Mouse (Mus musculus): ENCODE results near the gene Por. TPM values are rescaled to one million over a fixed set of nuclear protein-coding genes. Genes with fewer than 3 reads are reported as not detected.

Por gene
- polyA plus RNA-seq, 1 experiment from 2014 or later = 117 TPM

GRCm38 (mm10) chr5:135710599-135711214, 40.9 kb downstream of the Por start:
- DNase-seq (ENCODE audit: low spot score) = no peak
- H3K9ac ChIP-seq (ENCODE audit: low read length) = no peak overlapping the region
- H3K36me3 ChIP-seq (ENCODE audit: control insufficient read depth, insufficient read depth, low read length) = peaks cover 2% of the 10 kb centered on the region; the same call in 1 of the 2 replicates
- H3K4me3 ChIP-seq (ENCODE audit: low read depth, low read length) = no peak overlapping the region
- no peaks in the 10 kb centered on the region for H3K9me3 ChIP-seq (ENCODE audit: control insufficient read depth, low read length)
- WGBS = 92% methylated on average over 7 of the region's 7 CpGs
- no peak for ATAC-seq (replicated peaks; ENCODE audit: low FRiP score)
- H3K27ac ChIP-seq (ENCODE audit: low read depth, low read length) = no peak overlapping the region
- H3K4me1 ChIP-seq (replicated peaks; ENCODE audit: control insufficient read depth, insufficient read depth, low read length) = no peaks in the 10 kb centered on the region
- H3K4me2 ChIP-seq (ENCODE audit: low read depth, low read length, severe bottlenecking) = no peak overlapping the region
- no peaks in the 10 kb centered on the region for H3K27me3 ChIP-seq (ENCODE audit: control insufficient read depth, insufficient read depth, low read length)

- no peaks in the 10 kb centered on the region for H3K4me1 ChIP-seq (replicated peaks; ENCODE audit: control insufficient read depth, insufficient read depth, low read length)
- WGBS = 91% methylated on average over 13 of the region's 13 CpGs
- H3K4me2 ChIP-seq (ENCODE audit: low read depth, low read length, severe bottlenecking) = no peak overlapping the region
- H3K36me3 ChIP-seq (ENCODE audit: control insufficient read depth, insufficient read depth, low read length) = peaks cover 2% of the 10 kb centered on the region; the same call in 1 of the 2 replicates
- ATAC-seq (replicated peaks; ENCODE audit: low FRiP score) (no peak), DNase-seq (ENCODE audit: low spot score) (no peak)
- no peak overlapping the region for H3K9ac ChIP-seq (ENCODE audit: low read length)
- no peak overlapping the region for H3K27ac ChIP-seq (ENCODE audit: low read depth, low read length)
- no peaks in the 10 kb centered on the region for H3K27me3 ChIP-seq (ENCODE audit: control insufficient read depth, insufficient read depth, low read length)
- H3K4me3 ChIP-seq (ENCODE audit: low read depth, low read length) = no peak overlapping the region
- no peaks in the 10 kb centered on the region for H3K9me3 ChIP-seq (ENCODE audit: control insufficient read depth, low read length)
These were observed 41.9 kb downstream of the Por start for GRCm38 (mm10) chr5:135711582-135712355.

- Histone ChIP-seq H3K9me3 (ENCODE audit: control insufficient read depth, low read length) (no peaks in the 10 kb centered on the region), H3K4me3 (ENCODE audit: low read depth, low read length) (no peak overlapping the region), H3K27ac (ENCODE audit: low read depth, low read length) (no peak overlapping the region), H3K36me3 (ENCODE audit: control insufficient read depth, insufficient read depth, low read length) (no peaks in the 10 kb centered on the region; the same call in 1 of the 2 replicates), H3K9ac (ENCODE audit: low read length) (no peak overlapping the region), H3K4me1 (replicated peaks; ENCODE audit: control insufficient read depth, insufficient read depth, low read length) (no peaks in the 10 kb centered on the region), H3K27me3 (ENCODE audit: control insufficient read depth, insufficient read depth, low read length) (no peaks in the 10 kb centered on the region), H3K4me2 (ENCODE audit: low read depth, low read length, severe bottlenecking) (no peak overlapping the region)
- WGBS = 83% methylated on average over 4 of the region's 4 CpGs
- DNase-seq (ENCODE audit: low spot score) (no peak), ATAC-seq (replicated peaks; ENCODE audit: low FRiP score) (no peak)
These were observed 43.0 kb downstream of the Por start for GRCm38 (mm10) chr5:135712803-135713202.

- H3K4me1 ChIP-seq (replicated peaks; ENCODE audit: control insufficient read depth, insufficient read depth, low read length) = no peaks in the 10 kb centered on the region
- H3K4me3 ChIP-seq (ENCODE audit: low read depth, low read length) = no peak overlapping the region
- H3K9me3 ChIP-seq (ENCODE audit: control insufficient read depth, low read length) = no peaks in the 10 kb centered on the region
- H3K4me2 ChIP-seq (ENCODE audit: low read depth, low read length, severe bottlenecking) = no peak overlapping the region
- H3K27me3 ChIP-seq (ENCODE audit: control insufficient read depth, insufficient read depth, low read length) = no peaks in the 10 kb centered on the region
- DNase-seq (ENCODE audit: low spot score) = no peak
- WGBS = 85% methylated on average over 16 of the region's 16 CpGs
- no peak overlapping the region for H3K9ac ChIP-seq (ENCODE audit: low read length)
- no peaks in the 10 kb centered on the region; the same call in 1 of the 2 replicates for H3K36me3 ChIP-seq (ENCODE audit: control insufficient read depth, insufficient read depth, low read length)
- H3K27ac ChIP-seq (ENCODE audit: low read depth, low read length) = no peak overlapping the region
- no peak for ATAC-seq (replicated peaks; ENCODE audit: low FRiP score)
These were observed 43.8 kb downstream of the Por start for GRCm38 (mm10) chr5:135713441-135714218.

GRCm38 (mm10) chr5:135715624-135716023, 45.8 kb downstream of the Por start:
- 55% methylated on average over 10 of the region's 10 CpGs for WGBS
- H3K9ac ChIP-seq (ENCODE audit: low read length) = no peak overlapping the region
- no peaks in the 10 kb centered on the region; the same call in 1 of the 2 replicates for H3K36me3 ChIP-seq (ENCODE audit: control insufficient read depth, insufficient read depth, low read length)
- H3K27ac ChIP-seq (ENCODE audit: low read depth, low read length) = no peak overlapping the region
- H3K27me3 ChIP-seq (ENCODE audit: control insufficient read depth, insufficient read depth, low read length) = no peaks in the 10 kb centered on the region
- no peaks in the 10 kb centered on the region for H3K4me1 ChIP-seq (replicated peaks; ENCODE audit: control insufficient read depth, insufficient read depth, low read length)
- H3K4me2 ChIP-seq (ENCODE audit: low read depth, low read length, severe bottlenecking) = no peak overlapping the region
- ATAC-seq (replicated peaks; ENCODE audit: low FRiP score) (no peak), DNase-seq (ENCODE audit: low spot score) (no peak)
- H3K4me3 ChIP-seq (ENCODE audit: low read depth, low read length) = no peak overlapping the region
- no peaks in the 10 kb centered on the region for H3K9me3 ChIP-seq (ENCODE audit: control insufficient read depth, low read length)

- H3K36me3 ChIP-seq (ENCODE audit: control insufficient read depth, insufficient read depth, low read length) = no peaks in the 10 kb centered on the region; the same call in 1 of the 2 replicates
- WGBS = 89% methylated on average over 10 of the region's 10 CpGs
- H3K27me3 ChIP-seq (ENCODE audit: control insufficient read depth, insufficient read depth, low read length) = no peaks in the 10 kb centered on the region
- H3K27ac ChIP-seq (ENCODE audit: low read depth, low read length) = no peak overlapping the region
- H3K9me3 ChIP-seq (ENCODE audit: control insufficient read depth, low read length) = no peaks in the 10 kb centered on the region
- H3K9ac ChIP-seq (ENCODE audit: low read length) = no peak overlapping the region
- DNase-seq (ENCODE audit: low spot score) (no peak), ATAC-seq (replicated peaks; ENCODE audit: low FRiP score) (no peak)
- H3K4me2 ChIP-seq (ENCODE audit: low read depth, low read length, severe bottlenecking) = no peak overlapping the region
- no peak overlapping the region for H3K4me3 ChIP-seq (ENCODE audit: low read depth, low read length)
- H3K4me1 ChIP-seq (replicated peaks; ENCODE audit: control insufficient read depth, insufficient read depth, low read length) = peaks cover 8% of the 10 kb centered on the region
These were observed 49.8 kb downstream of the Por start for GRCm38 (mm10) chr5:135719586-135720120.

GRCm38 (mm10) chr5:135720121-135720520, 50.3 kb downstream of the Por start:
- DNase-seq (ENCODE audit: low spot score) (no peak), ATAC-seq (replicated peaks; ENCODE audit: low FRiP score) (no peak)
- Histone ChIP-seq H3K27ac (ENCODE audit: low read depth, low read length) (no peak overlapping the region), H3K9me3 (ENCODE audit: control insufficient read depth, low read length) (no peaks in the 10 kb centered on the region), H3K4me2 (ENCODE audit: low read depth, low read length, severe bottlenecking) (no peak overlapping the region), H3K9ac (ENCODE audit: low read length) (no peak overlapping the region), H3K4me3 (ENCODE audit: low read depth, low read length) (no peak overlapping the region), H3K36me3 (ENCODE audit: control insufficient read depth, insufficient read depth, low read length) (no peaks in the 10 kb centered on the region; the same call in 1 of the 2 replicates), H3K4me1 (replicated peaks; ENCODE audit: control insufficient read depth, insufficient read depth, low read length) (peaks cover 13% of the 10 kb centered on the region), H3K27me3 (ENCODE audit: control insufficient read depth, insufficient read depth, low read length) (no peaks in the 10 kb centered on the region)
- WGBS = 92% methylated on average over 3 of the region's 3 CpGs

- ATAC-seq (replicated peaks; ENCODE audit: low FRiP score) (no peak), DNase-seq (ENCODE audit: low spot score) (no peak)
- Histone ChIP-seq H3K4me2 (ENCODE audit: low read depth, low read length, severe bottlenecking) (no peak overlapping the region), H3K9ac (ENCODE audit: low read length) (no peak overlapping the region), H3K27ac (ENCODE audit: low read depth, low read length) (no peak overlapping the region), H3K4me1 (replicated peaks; ENCODE audit: control insufficient read depth, insufficient read depth, low read length) (peaks cover 18% of the 10 kb centered on the region), H3K4me3 (ENCODE audit: low read depth, low read length) (no peak overlapping the region), H3K9me3 (ENCODE audit: control insufficient read depth, low read length) (no peaks in the 10 kb centered on the region), H3K27me3 (ENCODE audit: control insufficient read depth, insufficient read depth, low read length) (no peaks in the 10 kb centered on the region), H3K36me3 (ENCODE audit: control insufficient read depth, insufficient read depth, low read length) (no peaks in the 10 kb centered on the region; the same call in 1 of the 2 replicates)
- WGBS = 92% methylated on average over 8 of the region's 8 CpGs
These were observed 51.2 kb downstream of the Por start for GRCm38 (mm10) chr5:135721076-135721475.
